Mouse (Mus musculus) brain, embryonic 18.5 days (tissue): ENCODE results near the gene Cd160.

ENCODE experiments used
- DNase-seq: peaks from one replicate; pipeline ENCODE4 v3.0.0-alpha.2; 2012; ENCODE audit warnings: low read depth, low spot score

The Cd160 gene

DNA sequence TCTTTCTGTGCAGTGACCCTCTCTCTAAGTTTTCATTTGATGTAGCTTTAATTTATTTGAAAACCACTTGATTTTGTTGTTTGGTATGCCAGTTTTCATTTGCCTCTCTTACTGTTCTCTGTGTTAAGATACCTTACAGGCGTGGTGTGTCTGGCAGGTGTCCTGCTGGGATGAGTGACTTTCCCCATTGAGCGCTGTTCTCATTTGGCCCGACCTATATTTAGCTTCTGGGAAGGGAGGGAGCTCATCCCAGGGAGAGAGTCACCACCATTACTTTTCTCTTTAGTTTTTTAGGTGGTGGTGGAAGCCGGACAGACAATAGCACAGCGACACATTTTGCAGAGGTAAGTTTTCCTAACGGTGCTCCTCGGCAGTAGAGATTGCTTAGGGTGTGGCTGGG, 71.5 kb downstream of the Cd160 start:
- no peak for DNase-seq

DNA sequence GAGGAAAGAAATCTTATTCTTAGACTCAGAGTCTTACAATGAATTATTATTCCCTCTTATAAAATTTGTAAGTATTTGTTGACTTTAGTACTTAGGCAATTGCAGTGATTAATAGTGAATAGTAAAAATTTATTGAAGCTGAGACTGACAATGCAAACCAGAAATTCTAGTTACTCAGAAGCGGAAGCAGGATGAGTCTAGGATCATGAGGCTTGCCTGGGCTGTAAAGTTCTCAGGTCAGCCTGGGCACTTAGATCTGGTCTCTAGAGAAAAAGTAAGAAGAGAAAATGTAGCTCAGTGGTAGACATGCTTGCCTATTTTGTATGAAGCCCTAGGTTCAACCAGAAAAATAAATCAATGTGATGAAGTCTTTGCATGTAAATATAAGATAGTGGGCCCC, 73.2 kb downstream of the Cd160 start:
- no peak for DNase-seq
